Mouse (Mus musculus) stomach, postnatal 0 days (tissue): ENCODE data around the gene Hexim1. TPM values are rescaled to one million over a fixed set of nuclear protein-coding genes. Genes with fewer than 3 reads are reported as not detected.

Source experiments
- ATAC-seq: fragments of 200-750 bp; cut with Nextera tagmentation; 2 replicates; pipeline ENCODE4 v1.8.0; 2017; ENCODE audit not compliant: low FRiP score, low TSS enrichment
- DNase-seq: peaks from one replicate; pipeline ENCODE4 v3.0.0-alpha.2; 2016; ENCODE audit warnings: low spot score
- H3K27ac ChIP-seq: fragments of 300-500 bp; sonication (generic); replicated peaks from 2 replicates; pipeline ENCODE4 v1.5.1; 2014; ENCODE audit warnings: mild to moderate bottlenecking, control low read depth
- H3K27me3 ChIP-seq: fragments of 300-500 bp; sonication (generic); 2 replicates; pipeline ENCODE4 v1.6.1; 2014; ENCODE audit warnings: low read length; ENCODE audit not compliant: control insufficient read depth, insufficient read depth
- H3K36me3 ChIP-seq: fragments of 300-500 bp; sonication (generic); 2 replicates; pipeline ENCODE4 v1.6.1; 2014; ENCODE audit warnings: low read length, mixed read lengths; ENCODE audit not compliant: control insufficient read depth, insufficient read depth
- H3K4me1 ChIP-seq: fragments of 300-500 bp; sonication (generic); replicated peaks from 2 replicates; pipeline ENCODE4 v1.6.1; 2014; ENCODE audit warnings: antibody characterized with exemption; ENCODE audit not compliant: control insufficient read depth, insufficient read depth
- H3K4me2 ChIP-seq: fragments of 300-500 bp; sonication (generic); replicated peaks from 2 replicates; pipeline ENCODE4 v1.6.1; 2014; ENCODE audit warnings: low read depth, mild to moderate bottlenecking, control low read depth, moderate library complexity
- H3K4me3 ChIP-seq: fragments of 300-500 bp; sonication (generic); 2 replicates; pipeline ENCODE4 v1.5.1; 2014; ENCODE audit warnings: low read depth, low read length, control low read depth
- H3K9ac ChIP-seq: fragments of 300-500 bp; sonication (generic); 2 replicates; pipeline ENCODE4 v1.6.1; 2014; ENCODE audit warnings: mild to moderate bottlenecking, low read length, control low read depth, mixed read lengths
- H3K9me3 ChIP-seq: fragments of 300-500 bp; sonication (generic); 2 replicates; pipeline ENCODE4 v1.6.1; 2016; ENCODE audit warnings: low read length; ENCODE audit not compliant: control insufficient read depth
- CTCF ChIP-seq: IDR thresholded peaks from 2 replicates; pipeline ENCODE4 v1.5.1; 2016; ENCODE audit warnings: antibody characterized with exemption, low read depth, mild to moderate bottlenecking, moderate library complexity
- EP300 ChIP-seq: optimal IDR thresholded peaks from 2 replicates; pipeline ENCODE3; 2016; ENCODE audit warnings: antibody characterized with exemption
- WGBS: fragments of 180-500 bp; shearing (Covaris S2); extraction: QIAGEN DNeasy Blood & Tissue Kit; methylation state at CpG from one replicate; pipeline ENCODE4 v1.1.7; 2014; 5-methylcytosine and 5-hydroxymethylcytosine counted together
- polyA plus RNA-seq: library from polyadenylated mRNA; unstranded; fragments of >200 nt; fragmentation: Nextera tagmentation; extraction: Ambion mirVana; gene quantifications from 2 replicates; pipeline ENCODE4 v1.2.1, GENCODE M21; 2015

Gene Hexim1
- polyA plus RNA-seq, 1 experiment from 2014 or later, result 3.8 TPM

DNA sequence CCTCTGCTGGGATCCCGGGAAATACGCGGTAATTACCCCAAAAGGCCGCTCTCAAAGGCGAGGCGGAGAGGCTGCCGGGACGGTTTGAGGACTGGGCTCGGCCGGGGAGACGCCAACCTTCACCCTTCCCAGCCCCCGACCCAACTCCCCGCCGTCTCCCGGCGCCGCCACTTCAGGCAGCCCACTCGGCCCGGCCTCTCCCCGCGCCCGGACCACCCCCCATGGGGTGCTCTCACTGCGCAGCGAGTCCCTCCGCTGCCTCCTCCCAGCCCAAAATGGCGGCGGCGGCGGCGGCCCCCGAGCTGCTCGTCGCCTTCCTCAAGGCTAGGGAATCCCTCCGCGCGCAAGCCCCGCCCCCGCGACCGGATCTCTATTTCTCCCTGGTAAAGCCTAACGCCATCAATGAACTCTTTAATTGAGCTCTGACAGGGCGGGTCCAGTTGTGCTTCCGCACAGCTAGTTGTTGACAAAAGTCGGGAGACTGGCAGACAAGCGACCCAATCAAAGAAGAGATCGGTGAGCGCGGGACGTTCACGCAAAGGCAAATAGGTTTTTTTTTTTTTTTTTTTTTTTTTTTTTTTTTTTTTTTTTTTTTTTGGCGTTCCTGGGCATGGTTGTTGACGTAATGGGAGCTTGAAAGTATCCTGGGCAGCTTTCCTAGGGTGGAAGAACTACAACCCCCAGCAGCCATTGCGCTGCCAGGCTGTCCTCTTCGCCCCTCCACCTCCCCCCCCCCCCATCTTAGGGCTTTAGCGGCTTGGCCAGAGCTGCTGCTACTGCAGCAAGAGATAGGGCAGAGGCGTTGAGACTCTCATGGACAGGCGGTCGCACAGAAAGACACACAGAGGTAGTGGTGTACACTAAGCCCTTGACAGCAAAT, 16.8 kb downstream of the Hexim1 start:
- TF ChIP-seq CTCF, result no peak
- no peak for TF ChIP-seq EP300
- Histone ChIP-seq H3K4me1 (peaks cover 10% of the 10 kb centered on the region; the same call in 1 of the 2 replicates), H3K9me3 (no peaks in the 10 kb centered on the region), H3K27me3 (no peaks in the 10 kb centered on the region), H3K36me3 (no peaks in the 10 kb centered on the region), H3K27ac (peak overlapping the region; percentile 98), H3K9ac (peak overlapping the region; percentile 100), H3K4me2 (peak overlapping the region; percentile 70), H3K4me3 (peak overlapping the region; percentile 96)
- DNase-seq (peak; percentile 100), ATAC-seq (peak; percentile 96)
- WGBS, result under 1% methylated on average over 57 of the region's 58 CpGs

DNA sequence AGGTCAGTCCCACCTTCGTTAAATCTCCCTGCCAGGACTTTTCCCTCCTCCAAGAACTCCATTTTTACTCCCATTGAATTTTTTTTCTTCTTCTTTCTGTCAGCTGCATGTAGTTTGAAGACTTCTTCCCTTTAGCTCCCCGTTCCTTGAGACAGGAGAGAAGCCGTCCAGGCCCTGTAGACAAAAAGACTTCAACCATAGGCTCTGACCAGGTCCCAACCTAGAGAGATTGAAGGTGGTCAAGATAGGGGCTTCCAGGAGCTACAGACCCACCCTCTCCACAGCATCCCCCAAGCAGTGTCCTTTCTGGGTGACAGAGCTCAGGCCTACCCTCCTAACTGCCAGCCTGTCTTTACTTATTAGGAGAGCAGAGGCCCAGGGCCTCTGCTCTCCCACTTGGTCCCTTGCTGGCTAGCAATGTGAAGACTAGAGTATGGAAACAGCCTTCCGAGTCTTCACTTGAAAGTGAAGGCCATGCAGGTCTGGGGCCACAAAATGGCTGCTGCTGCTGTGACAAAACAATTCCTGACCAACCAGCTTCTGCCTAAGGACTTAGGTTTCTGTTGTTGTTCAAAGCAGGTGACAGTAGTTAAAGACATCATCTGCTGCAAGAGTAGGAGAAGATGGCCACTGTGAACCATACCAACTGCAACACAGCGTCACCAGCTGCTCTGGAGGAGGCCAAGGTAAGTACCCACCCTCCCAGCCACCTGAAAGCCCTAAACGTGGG, 17.6 kb downstream of the Hexim1 start:
- Histone ChIP-seq H3K4me3 (peak overlapping the region; percentile 3; the same call in 1 of the 2 replicates), H3K4me2 (peak overlapping the region; percentile 49), H3K9me3 (no peaks in the 10 kb centered on the region), H3K36me3 (0 out of 2 replicates have a peak, but pooled peaks cover 1% of the 10 kb centered on the region), H3K27me3 (no peaks in the 10 kb centered on the region), H3K27ac (peak overlapping the region; percentile 82), H3K9ac (peak overlapping the region; percentile 50; the same call in 1 of the 2 replicates), H3K4me1 (peaks cover 10% of the 10 kb centered on the region; the same call in 1 of the 2 replicates)
- DNase-seq (no peak), ATAC-seq (no peak)
- 44% methylated on average over 6 of the region's 6 CpGs for WGBS
- TF ChIP-seq CTCF (no peak), EP300 (no peak)

DNA sequence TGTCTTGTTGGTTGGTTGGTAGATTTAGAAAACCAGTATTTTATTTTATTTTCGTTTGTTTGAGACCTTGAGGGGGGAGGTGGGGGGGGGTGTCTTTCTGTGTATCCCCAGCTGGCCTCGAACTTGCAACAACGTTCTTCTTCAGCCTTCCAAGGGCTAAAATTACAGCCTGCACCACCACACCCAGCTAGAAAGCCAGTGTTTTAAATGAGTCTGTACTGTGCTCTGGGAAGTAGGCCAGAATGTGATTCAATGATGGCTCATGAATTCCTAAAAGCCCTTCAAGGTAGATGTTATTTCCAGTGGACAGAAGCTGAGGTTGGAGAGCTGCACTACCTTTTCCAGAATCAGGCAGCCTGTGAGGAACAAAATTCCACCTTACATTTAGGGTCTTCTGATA, 18.2 kb downstream of the Hexim1 start:
- no peak overlapping the region for H3K4me2 ChIP-seq
- 0 out of 2 replicates have a peak, but pooled peaks cover 3% of the 10 kb centered on the region for H3K36me3 ChIP-seq
- H3K9me3 ChIP-seq, result no peaks in the 10 kb centered on the region
- 52% methylated on average over 3 of the region's 3 CpGs for WGBS
- ATAC-seq (no peak), DNase-seq (no peak)
- H3K4me1 ChIP-seq, result peaks cover 10% of the 10 kb centered on the region; the same call in 1 of the 2 replicates
- H3K9ac ChIP-seq, result no peak overlapping the region
- peak overlapping the region; percentile 82; the same call in 1 of the 2 replicates for H3K27ac ChIP-seq
- no peak for TF ChIP-seq CTCF
- no peak for TF ChIP-seq EP300
- H3K27me3 ChIP-seq, result no peaks in the 10 kb centered on the region
- H3K4me3 ChIP-seq, result no peak overlapping the region

DNA sequence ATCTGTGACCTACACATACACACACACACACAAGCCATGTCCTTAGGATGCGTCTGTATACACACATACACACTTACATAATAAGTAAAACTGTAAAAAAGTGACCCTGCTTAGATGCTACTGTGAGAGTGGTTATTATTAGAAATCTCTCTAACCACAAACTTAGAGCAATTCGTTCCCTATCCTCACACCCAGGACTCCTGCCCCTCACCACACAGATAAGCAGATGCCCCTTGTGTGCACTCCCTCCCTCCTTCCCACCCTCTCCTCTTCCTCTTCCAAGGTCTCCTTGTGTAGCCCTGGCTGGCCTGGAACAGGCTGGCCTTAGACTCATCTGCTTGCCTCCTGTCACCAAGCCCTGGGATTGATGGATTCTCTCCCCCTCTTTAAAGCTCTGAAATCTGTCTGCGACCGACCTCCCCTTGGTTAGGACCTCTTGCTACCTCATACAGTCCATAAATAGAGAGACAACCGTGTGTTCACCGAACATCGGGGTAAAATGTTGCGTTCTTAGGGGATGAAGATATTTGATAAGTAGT, 20.1 kb downstream of the Hexim1 start:
- Histone ChIP-seq H3K27me3 (no peaks in the 10 kb centered on the region), H3K4me2 (no peak overlapping the region), H3K4me1 (peaks cover 12% of the 10 kb centered on the region), H3K4me3 (no peak overlapping the region), H3K9me3 (no peaks in the 10 kb centered on the region), H3K9ac (no peak overlapping the region), H3K27ac (no peak overlapping the region), H3K36me3 (0 out of 2 replicates have a peak, but pooled peaks cover 3% of the 10 kb centered on the region)
- ATAC-seq, result no peak
- TF ChIP-seq CTCF (no peak), EP300 (no peak)
- 76% methylated on average over 8 of the region's 8 CpGs for WGBS
- DNase-seq, result no peak

DNA sequence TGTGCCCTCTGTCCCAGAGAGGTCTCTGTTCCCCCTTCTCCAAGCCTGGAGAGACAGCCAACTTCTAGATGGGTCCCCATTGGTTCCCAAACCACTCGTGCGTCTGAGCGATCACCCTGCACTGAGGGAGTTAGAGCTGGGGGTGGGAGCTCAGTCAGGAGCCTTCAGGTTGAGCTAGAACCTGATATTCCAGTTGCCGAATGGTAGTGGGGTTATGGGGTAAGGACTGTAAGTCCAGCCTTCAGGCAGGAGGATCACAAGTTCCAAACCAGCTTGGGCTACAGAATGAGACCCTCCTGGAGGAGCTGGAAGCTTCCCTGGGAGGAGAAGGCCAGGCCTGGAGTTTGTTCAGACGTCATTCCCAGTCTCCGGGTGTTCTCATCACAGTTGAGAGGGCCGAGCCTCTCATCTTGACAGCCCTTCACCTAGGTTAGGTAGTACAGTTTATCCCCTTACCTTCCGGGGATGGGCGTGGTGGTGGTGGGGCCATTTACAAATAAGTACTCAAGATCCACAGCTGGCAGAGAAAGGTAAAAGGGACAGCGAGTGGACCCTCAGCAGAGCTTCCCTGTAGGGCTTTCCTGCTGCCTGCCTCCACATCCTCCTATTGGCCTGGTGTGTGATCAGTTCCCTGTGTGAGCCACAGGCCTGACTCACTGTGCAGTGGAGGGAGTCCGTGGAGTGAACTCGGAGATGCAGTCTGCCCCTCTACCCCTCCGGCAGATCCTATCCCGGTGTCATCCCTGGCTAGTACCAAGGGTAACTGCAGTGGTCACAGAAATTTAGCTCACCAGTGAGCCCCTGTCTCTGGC, 24.1 kb downstream of the Hexim1 start:
- WGBS, result 67% methylated on average over 14 of the region's 14 CpGs
- Histone ChIP-seq H3K4me2 (no peak overlapping the region), H3K9me3 (no peaks in the 10 kb centered on the region), H3K36me3 (0 out of 2 replicates have a peak, but pooled peaks cover 3% of the 10 kb centered on the region), H3K27ac (peak overlapping the region; percentile 94), H3K4me1 (peaks cover 15% of the 10 kb centered on the region), H3K9ac (peak overlapping the region; percentile 32; the same call in 1 of the 2 replicates), H3K4me3 (no peak overlapping the region), H3K27me3 (no peaks in the 10 kb centered on the region)
- TF ChIP-seq CTCF (no peak), EP300 (no peak)
- ATAC-seq, result no peak
- no peak for DNase-seq
